Mouse (Mus musculus): ENCODE measurements around the gene Tbx18. TPM values are rescaled to one million over a fixed set of nuclear protein-coding genes. Genes with fewer than 3 reads are reported as not detected.

Tbx18 gene
- not detected for polyA plus RNA-seq (2017; shearing (Covaris generic))

GRCm38 (mm10) chr9:87730961-87731535 lies at the start of gene Tbx18:
Gene Tbx18 (minus strand): TSS chr9:87731260.

